Mouse (Mus musculus) macrophage (primary cell): ENCODE data around the gene Lgr6. TPM values are rescaled to one million over a fixed set of nuclear protein-coding genes. Genes with fewer than 3 reads are reported as not detected.

ENCODE experiments used
- H3K27ac ChIP-seq: fragments of 350-480 bp; formaldehyde crosslinking; 2 replicates; pipeline ENCODE4 v1.9.0; 2021
- H3K36me3 ChIP-seq: fragments of 350-480 bp; formaldehyde crosslinking; 2 replicates; pipeline ENCODE4 v1.9.0; 2021; ENCODE audit errors: inconsistent target
- H3K4me3 ChIP-seq: fragments of 350-480 bp; formaldehyde crosslinking; 2 replicates; pipeline ENCODE4 v1.9.0; 2021; ENCODE audit errors: inconsistent target
- H3K79me2 ChIP-seq: fragments of 350-480 bp; formaldehyde crosslinking; 2 replicates; pipeline ENCODE4 v1.9.0; 2021; ENCODE audit errors: inconsistent target
- WGBS: methylation state at CpG from one replicate; pipeline ENCODE4 v1.1.7; 2026; ENCODE audit warnings: inconsistent platforms; ENCODE audit not compliant: missing documents; 5-methylcytosine and 5-hydroxymethylcytosine counted together
- polyA plus RNA-seq: library from polyadenylated mRNA; stranded (reverse); fragments of 250-400 nt; gene quantifications from 3 replicates; pipeline ENCODE4 v1.2.4, GENCODE M21; 2018; ENCODE audit warnings: inconsistent platforms

Gene Lgr6
- polyA plus RNA-seq, 1 experiment from 2014 or later: not detected

- Histone ChIP-seq H3K27ac (no peak overlapping the region), H3K4me3 (no peak overlapping the region), H3K36me3 (no peaks in the 10 kb centered on the region), H3K79me2 (no peaks in the 10 kb centered on the region)
- WGBS: 78% methylated on average over 1 of the region's 1 CpGs
Observed at GRCm38 (mm10) chr1:135023583-135023982, 81.5 kb downstream of the Lgr6 start.

GRCm38 (mm10) chr1:135021936-135022335, 83.1 kb downstream of the Lgr6 start:
- no peaks in the 10 kb centered on the region for H3K79me2 ChIP-seq
- H3K4me3 ChIP-seq: no peak overlapping the region
- no peaks in the 10 kb centered on the region for H3K36me3 ChIP-seq
- WGBS: 84% methylated on average over 5 of the region's 5 CpGs
- H3K27ac ChIP-seq: no peak overlapping the region

- Histone ChIP-seq H3K79me2 (no peaks in the 10 kb centered on the region), H3K4me3 (no peak overlapping the region), H3K27ac (no peak overlapping the region), H3K36me3 (no peaks in the 10 kb centered on the region)
- 4% methylated on average over 5 of the region's 5 CpGs for WGBS
Observed at GRCm38 (mm10) chr1:135020970-135021369, 84.1 kb downstream of the Lgr6 start.

GRCm38 (mm10) chr1:135020281-135020940, 84.7 kb downstream of the Lgr6 start:
- Histone ChIP-seq H3K27ac (no peak overlapping the region), H3K4me3 (no peak overlapping the region), H3K36me3 (no peaks in the 10 kb centered on the region), H3K79me2 (no peaks in the 10 kb centered on the region)
- 50% methylated on average over 5 of the region's 5 CpGs for WGBS

- no peak overlapping the region for H3K27ac ChIP-seq
- no peaks in the 10 kb centered on the region for H3K79me2 ChIP-seq
- 86% methylated on average over 4 of the region's 4 CpGs for WGBS
- no peaks in the 10 kb centered on the region for H3K36me3 ChIP-seq
- H3K4me3 ChIP-seq: no peak overlapping the region
Observed at GRCm38 (mm10) chr1:135019775-135020167, 85.3 kb downstream of the Lgr6 start.

- H3K27ac ChIP-seq: no peak overlapping the region
- no peaks in the 10 kb centered on the region for H3K79me2 ChIP-seq
- no peaks in the 10 kb centered on the region for H3K36me3 ChIP-seq
- 13% methylated on average over 13 of the region's 13 CpGs for WGBS
- H3K4me3 ChIP-seq: no peak overlapping the region
Observed at GRCm38 (mm10) chr1:135019087-135019774, 85.8 kb downstream of the Lgr6 start.

GRCm38 (mm10) chr1:135017656-135018015, 87.4 kb downstream of the Lgr6 start:
- no peaks in the 10 kb centered on the region for H3K36me3 ChIP-seq
- WGBS: 91% methylated on average over 2 of the region's 2 CpGs
- no peak overlapping the region for H3K4me3 ChIP-seq
- H3K27ac ChIP-seq: no peak overlapping the region
- no peaks in the 10 kb centered on the region for H3K79me2 ChIP-seq

- Histone ChIP-seq H3K36me3 (no peaks in the 10 kb centered on the region), H3K27ac (no peak overlapping the region), H3K4me3 (no peak overlapping the region), H3K79me2 (no peaks in the 10 kb centered on the region)
- WGBS: 92% methylated on average over 10 of the region's 10 CpGs
Observed at GRCm38 (mm10) chr1:135016907-135017655, 88.0 kb downstream of the Lgr6 start.

- H3K4me3 ChIP-seq: no peak overlapping the region
- no peaks in the 10 kb centered on the region for H3K79me2 ChIP-seq
- 92% methylated on average over 10 of the region's 10 CpGs for WGBS
Observed at GRCm38 (mm10) chr1:135014921-135015445, 90.1 kb downstream of the Lgr6 start.

GRCm38 (mm10) chr1:135012472-135012871, 92.6 kb downstream of the Lgr6 start:
- no peaks in the 10 kb centered on the region for H3K79me2 ChIP-seq
- H3K4me3 ChIP-seq: no peak overlapping the region
- no peaks in the 10 kb centered on the region for H3K36me3 ChIP-seq
- 94% methylated on average over 9 of the region's 9 CpGs for WGBS
- no peak overlapping the region for H3K27ac ChIP-seq

More at GRCm38 (mm10) chr1:135014921-135015445, 90.1 kb downstream of the Lgr6 start:
- H3K36me3 ChIP-seq: no peaks in the 10 kb centered on the region
- H3K27ac ChIP-seq: no peak overlapping the region

GRCm38 (mm10) chr1:135011912-135012311, 93.2 kb downstream of the Lgr6 start:
- Histone ChIP-seq H3K79me2 (no peaks in the 10 kb centered on the region), H3K36me3 (no peaks in the 10 kb centered on the region), H3K27ac (no peak overlapping the region), H3K4me3 (no peak overlapping the region)
- WGBS: 96% methylated on average over 5 of the region's 5 CpGs

- H3K36me3 ChIP-seq: no peaks in the 10 kb centered on the region
- no peaks in the 10 kb centered on the region for H3K79me2 ChIP-seq
- H3K4me3 ChIP-seq: no peak overlapping the region
- WGBS: 81% methylated on average over 3 of the region's 3 CpGs
- H3K27ac ChIP-seq: no peak overlapping the region
Observed at GRCm38 (mm10) chr1:135009833-135010232, 95.2 kb downstream of the Lgr6 start.

- no peak overlapping the region for H3K4me3 ChIP-seq
- H3K36me3 ChIP-seq: no peaks in the 10 kb centered on the region
- no peaks in the 10 kb centered on the region for H3K79me2 ChIP-seq
- WGBS: 90% methylated on average over 7 of the region's 7 CpGs
- H3K27ac ChIP-seq: no peak overlapping the region
Observed at GRCm38 (mm10) chr1:135005696-135006095, 99.4 kb downstream of the Lgr6 start.

- no peak overlapping the region for H3K4me3 ChIP-seq
- no peaks in the 10 kb centered on the region for H3K36me3 ChIP-seq
- no peaks in the 10 kb centered on the region for H3K79me2 ChIP-seq
- 91% methylated on average over 4 of the region's 4 CpGs for WGBS
- H3K27ac ChIP-seq: no peak overlapping the region
Observed at GRCm38 (mm10) chr1:135003346-135003745, 101.7 kb downstream of the Lgr6 start.

- no peaks in the 10 kb centered on the region for H3K79me2 ChIP-seq
- no peak overlapping the region for H3K27ac ChIP-seq
- 61% methylated on average over 9 of the region's 9 CpGs for WGBS
- no peak overlapping the region for H3K4me3 ChIP-seq
- no peaks in the 10 kb centered on the region for H3K36me3 ChIP-seq
Observed at GRCm38 (mm10) chr1:135000527-135000926, 104.5 kb downstream of the Lgr6 start.
